Mouse (Mus musculus) T-cell, adult 2 months (primary cell): ENCODE measurements around the gene Tut7.
A peak's percentile ranks its signal among the peaks of the same experiment; 100 is the strongest.
"Not testable (repeated sequence)": the region's sequence is repeated elsewhere in the genome, so short reads cannot be mapped to it uniquely, and the experiment has no call there.

ENCODE experiments used
- DNase-seq: peaks from one replicate; pipeline ENCODE4 v3.0.0; 2022; ENCODE audit warnings: low spot score

Gene Tut7

GRCm38 (mm10) chr13:59766786-59767515 lies 56.0 kb downstream of the Tut7 start:
- no peak for DNase-seq

DNA sequence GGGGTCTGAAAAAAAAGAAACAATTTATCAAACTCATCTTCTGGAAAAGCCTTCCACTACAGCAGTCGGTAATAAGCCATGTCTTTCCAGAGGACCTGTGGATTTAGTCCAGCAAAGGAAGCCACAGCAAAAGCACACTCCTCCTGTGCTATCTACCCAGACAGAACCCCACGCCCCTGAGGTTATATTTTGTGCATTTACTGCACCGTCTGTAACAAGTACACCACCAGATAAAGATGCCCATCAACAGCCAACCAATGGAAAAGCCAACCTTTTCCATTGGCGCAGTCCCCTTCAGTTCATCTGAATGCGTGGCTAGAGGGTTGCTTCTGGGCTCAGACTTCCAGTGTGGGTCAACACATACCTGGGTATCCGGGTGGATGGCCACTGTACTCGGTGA lies 60.2 kb downstream of the Tut7 start:
- DNase-seq = no peak

DNA sequence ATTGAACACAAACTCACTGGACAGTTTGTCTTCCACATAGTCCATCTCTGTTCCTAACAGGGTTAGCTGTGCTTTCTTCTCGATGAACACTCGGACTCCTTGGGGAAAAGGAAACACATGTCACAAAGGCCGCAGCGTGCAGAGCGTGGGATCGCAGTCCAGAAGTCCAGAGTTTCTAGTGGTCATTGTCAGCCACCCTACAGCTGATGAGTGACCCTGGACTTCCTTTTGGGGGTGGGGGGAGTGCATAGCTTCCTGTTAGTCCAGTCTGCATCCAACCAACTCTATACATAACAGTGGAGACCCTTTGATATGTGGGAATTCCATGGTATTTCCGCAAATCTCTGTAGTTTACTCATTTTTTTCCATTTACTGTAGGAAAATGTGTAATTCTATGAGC lies 66.0 kb downstream of the Tut7 start:
- no peak for DNase-seq

GRCm38 (mm10) chr13:59750310-59750709 lies 72.6 kb downstream of the Tut7 start:
- no peak for DNase-seq

DNA sequence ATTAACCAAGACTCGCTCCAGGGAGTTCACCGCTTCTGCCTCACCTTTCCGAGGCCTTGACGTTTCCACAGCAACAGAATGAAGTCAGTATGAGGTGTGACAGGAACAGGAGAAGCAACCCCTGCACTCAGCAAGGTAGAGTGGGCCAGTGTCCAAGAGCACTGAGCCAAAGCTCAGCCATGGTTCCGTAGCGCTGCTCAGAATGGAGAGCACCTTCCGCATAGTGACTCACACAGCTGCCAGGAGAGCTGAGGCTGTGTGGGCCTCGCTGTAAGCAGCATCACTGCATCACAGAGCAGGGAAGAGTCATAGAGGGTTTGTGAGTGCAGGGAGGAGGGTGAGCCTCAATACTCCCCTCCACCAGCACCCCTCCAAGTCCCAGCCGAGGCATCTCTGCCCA lies 76.2 kb downstream of the Tut7 start, which contains the start of gene 1700014D04Rik:
Gene 1700014D04Rik (minus strand): TSS at position 42 of the 400 bp plus-strand sequence.
- DNase-seq = no peak

GRCm38 (mm10) chr13:59746164-59746563 lies 76.8 kb downstream of the Tut7 start:
- DNase-seq = no peak

DNA sequence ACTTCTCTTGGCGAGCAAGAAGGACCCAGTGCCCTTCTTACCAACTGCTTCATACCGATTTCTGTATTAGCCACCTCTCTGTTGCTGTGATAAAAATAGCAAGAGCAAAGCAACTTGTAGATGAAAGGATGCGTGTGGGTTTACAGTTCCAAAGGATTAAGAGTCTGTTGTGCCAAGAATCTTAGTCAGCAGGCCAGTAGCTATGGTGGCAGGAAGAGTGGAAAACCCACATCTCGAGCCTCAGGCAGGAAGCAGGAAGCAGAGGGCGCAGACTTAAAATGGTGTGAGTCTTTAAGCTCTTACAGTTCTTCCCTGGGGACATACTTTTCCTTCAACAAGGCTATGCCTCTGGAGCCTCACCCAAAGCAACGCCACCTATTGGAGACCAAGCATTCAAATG lies 77.5 kb downstream of the Tut7 start:
- DNase-seq = no peak

- DNase-seq = no peak
Measured at GRCm38 (mm10) chr13:59741697-59742096, 81.2 kb downstream of the Tut7 start.

- DNase-seq = no peak
Measured at GRCm38 (mm10) chr13:59741096-59741495, 81.9 kb downstream of the Tut7 start.

DNA sequence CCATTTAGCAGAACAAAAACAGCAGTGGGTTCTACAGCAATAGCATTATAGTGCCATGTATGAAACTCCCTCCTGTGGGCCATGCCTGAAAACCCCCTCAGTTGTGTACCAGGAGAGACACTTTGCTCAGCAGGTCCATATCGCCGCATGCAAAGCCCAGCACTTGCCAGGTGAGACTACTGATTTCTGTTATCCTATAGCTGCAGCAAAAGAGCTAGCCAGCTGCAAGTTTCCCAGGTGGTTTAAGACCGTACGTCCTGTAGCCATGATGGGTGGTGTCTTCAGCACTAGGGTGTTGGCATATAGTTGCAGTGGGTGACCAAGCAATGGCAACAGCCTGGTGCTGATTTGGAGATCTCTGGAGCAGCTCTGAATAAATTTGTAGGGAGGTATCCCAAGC lies 83.5 kb downstream of the Tut7 start:
- no peak for DNase-seq

- DNase-seq = no peak
Measured at GRCm38 (mm10) chr13:59738455-59738854, 84.5 kb downstream of the Tut7 start.

- no peak for DNase-seq
Measured at GRCm38 (mm10) chr13:59735190-59735589, 87.8 kb downstream of the Tut7 start.

DNA sequence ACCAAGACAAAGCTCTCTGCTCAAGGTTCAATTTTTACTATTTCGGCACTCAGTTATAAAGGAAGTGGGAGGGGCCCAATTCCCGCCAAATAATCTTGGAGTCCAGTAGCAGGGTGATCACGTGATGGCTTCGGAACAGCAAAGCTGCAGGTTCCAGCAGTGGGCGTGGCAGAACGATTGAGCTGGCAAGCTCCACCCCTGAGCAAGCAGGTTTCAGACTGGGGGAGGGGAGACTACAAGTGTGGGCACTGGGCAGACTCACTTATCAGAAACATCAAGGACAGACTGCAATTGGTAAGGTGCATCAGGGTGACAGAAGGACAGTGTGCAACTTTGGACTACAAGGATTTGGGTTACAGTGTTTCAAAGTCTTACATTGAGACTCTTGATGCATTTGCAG lies 88.6 kb downstream of the Tut7 start:
- DNase-seq = not testable (repeated sequence)

GRCm38 (mm10) chr13:59733936-59734335 lies 89.0 kb downstream of the Tut7 start:
- no peak for DNase-seq

GRCm38 (mm10) chr13:59731652-59732051 lies 91.3 kb downstream of the Tut7 start, which contains the start of gene Spata31d1d:
Gene Spata31d1d (minus strand): TSS chr13:59731752.
- no peak for DNase-seq

DNA sequence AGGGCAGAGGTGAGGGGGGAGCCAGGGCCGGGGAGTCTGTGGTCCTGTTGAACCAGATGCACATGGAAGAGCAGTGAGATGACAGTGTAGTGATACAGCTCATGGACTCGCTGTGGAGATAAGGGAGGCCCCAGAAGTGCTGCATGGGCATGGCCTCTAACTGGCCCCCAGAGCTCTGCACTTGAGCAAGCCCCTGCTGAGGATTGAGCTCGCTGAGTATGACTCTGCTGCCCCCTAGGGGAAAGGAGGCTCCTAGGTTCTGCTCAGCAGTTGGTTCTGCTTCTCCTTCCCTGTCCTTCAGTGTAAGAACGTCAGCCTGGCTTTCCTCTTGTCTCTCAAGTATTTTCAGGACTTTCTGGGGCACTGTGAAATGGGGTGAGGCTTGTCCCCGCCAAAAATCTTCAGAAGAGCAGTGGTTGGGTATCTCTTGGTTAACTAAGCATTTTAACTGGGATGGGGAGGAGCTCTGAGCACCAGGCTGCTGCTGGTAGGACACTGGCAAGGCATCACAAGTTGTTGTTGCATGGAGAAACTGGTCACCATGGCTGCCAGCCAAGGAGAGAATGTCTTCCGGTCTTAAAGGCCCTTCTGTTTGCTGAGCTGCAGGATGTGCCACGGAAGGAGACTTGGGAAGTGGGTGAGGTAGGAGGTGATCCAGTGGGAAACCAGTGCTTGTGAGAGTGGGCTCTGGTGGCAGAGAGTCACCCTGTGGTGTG lies 94.4 kb downstream of the Tut7 start:
- DNase-seq = peak; percentile 79

DNA sequence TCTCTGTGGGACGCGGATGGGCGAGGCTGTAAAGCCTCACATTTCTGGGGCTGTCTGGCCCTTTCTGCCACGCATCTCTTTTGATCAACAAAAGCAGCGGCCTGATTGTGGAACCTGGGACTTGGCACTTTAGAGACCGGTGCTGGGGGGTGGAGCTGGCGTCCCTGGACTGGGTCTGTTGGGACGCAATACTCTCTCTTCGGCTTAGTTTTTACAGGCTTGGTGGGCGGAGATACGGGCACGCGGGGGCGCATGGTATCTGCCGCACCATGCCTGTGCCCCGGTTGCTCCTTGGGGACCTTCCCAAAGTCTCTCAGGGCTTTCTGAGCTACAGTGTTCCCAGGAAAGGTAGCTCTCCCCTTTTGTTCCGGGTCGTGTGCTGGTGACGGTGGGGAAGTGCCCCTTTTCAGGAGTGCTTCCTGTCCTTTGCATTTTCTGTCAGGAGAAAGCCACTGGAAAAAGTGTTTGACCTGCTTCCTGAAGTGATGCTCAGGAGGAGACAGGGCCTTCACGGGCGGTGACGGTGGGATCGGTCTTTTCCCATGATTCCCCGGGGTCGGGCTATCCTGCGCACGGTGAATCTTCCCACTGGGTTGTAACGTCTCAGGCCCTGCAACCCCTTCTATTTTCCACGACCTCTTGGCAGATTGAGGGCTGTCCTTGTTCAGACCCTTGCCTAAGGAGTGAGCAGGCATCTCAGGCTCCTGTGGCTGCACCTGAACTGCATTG lies 96.6 kb downstream of the Tut7 start:
- DNase-seq = no peak

GRCm38 (mm10) chr13:59722089-59722488 lies 100.9 kb downstream of the Tut7 start:
- not testable (repeated sequence) for DNase-seq
